Mouse (Mus musculus): ENCODE data around the gene Srsx. TPM values are rescaled to one million over a fixed set of nuclear protein-coding genes. Genes with fewer than 3 reads are reported as not detected.
"Not testable (repeated sequence)": the region's sequence is repeated elsewhere in the genome, so short reads cannot be mapped to it uniquely, and the experiment has no call there.

Srsx gene
- not detected for total RNA-seq (2021)
- long read RNA-seq, experiment 1, result 0 reads
- long read RNA-seq, experiment 2, result 0 reads

DNA sequence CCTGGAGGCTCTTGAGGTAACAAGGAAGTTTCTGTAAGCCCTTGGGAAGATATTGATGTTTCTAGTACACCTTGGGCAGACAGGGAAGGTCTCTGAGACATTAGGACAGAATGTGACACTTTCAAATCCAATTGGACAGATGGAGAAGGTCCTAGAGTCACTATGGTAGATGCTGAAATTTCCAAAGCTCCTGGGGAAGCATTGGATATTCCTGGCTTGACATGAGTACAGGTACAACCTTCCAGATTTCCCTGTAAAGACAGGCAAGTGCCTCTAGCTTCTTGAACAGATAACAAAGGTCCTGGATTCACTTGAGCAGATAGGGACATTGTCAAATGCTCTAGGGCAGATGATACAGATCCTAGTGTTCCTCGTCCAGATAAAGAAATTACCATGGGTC lies at the start of gene Srsx:
Gene Srsx (minus strand): TSS at position 101 of the 400 bp plus-strand sequence.
- DNase-seq (ENCODE audit: low spot score), result not testable (repeated sequence)

DNA sequence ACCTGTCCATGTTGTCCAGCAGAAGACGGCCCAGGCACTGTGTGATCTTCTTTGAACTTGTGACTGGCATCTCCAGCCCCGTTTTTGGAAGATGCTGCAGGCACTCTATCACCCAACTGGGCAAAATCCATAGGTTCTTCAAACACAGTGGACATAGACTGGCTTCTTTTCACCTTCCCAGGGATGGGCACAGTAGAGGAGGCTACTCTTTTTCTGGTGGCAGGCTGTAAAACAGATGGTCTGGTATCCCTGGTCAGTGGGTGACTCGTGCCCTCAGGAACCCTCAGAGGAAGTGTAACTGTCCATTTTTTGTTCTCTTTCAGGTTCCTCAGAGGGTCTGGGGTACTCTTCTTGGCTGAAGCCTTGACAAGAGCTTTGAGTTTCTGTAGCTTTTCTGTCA lies 24.5 kb upstream of the Srsx start, which contains the start of gene Gm17577:
Gene Gm17577 (minus strand): TSS at position 101 of the 400 bp plus-strand sequence.
- not testable (repeated sequence) for DNase-seq (ENCODE audit: low spot score)

Other genes with a start within 250 kb of the Srsx start
- gene Gm17521, start 192.8 kb downstream of the Srsx start, total RNA-seq (2021), result not detected
- gene Cldn34c1, start 119.0 kb downstream of the Srsx start, total RNA-seq (2021), result under 1 TPM; 0.43 to 0.71 TPM
- not detected for gene Gm17577, start 24.4 kb upstream of the Srsx start, total RNA-seq (2021)

All from gastrocnemius, adult 18-20 months (tissue).